Mouse (Mus musculus) lung, postnatal 0 days (tissue): ENCODE results near the gene Khdc1b.
"Not testable (repeated sequence)": the region's sequence is repeated elsewhere in the genome, so short reads cannot be mapped to it uniquely, and the experiment has no call there.

Source experiments
- CTCF ChIP-seq: IDR thresholded peaks from 2 replicates; pipeline ENCODE4 v1.5.1; 2016; ENCODE audit warnings: antibody characterized with exemption, mild to moderate bottlenecking
- EP300 ChIP-seq: IDR thresholded peaks from 2 replicates; pipeline ENCODE4 v1.6.1; 2016; ENCODE audit warnings: antibody characterized with exemption, mild to moderate bottlenecking, control low read depth

DNA sequence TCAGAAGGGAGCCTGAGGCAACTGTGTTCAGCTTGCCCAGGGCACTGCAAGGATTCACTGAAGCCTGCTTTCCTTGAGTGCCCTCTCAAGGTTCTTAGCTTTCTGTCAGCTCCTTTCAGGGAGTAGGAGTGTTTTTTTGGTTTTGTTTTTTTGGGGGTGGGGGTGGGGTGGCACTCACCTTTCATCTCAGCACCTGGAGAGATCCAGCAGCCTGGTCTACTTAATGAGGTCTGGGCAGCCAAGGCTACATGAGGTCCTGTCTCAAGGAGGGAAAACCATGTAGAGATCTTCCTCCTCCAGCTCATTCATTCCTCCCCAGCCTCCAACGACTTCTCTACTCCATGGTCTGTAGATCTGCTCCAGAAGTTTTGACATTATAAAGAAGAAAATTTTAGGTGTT, 15.3 kb upstream of the Khdc1b start, which contains the start of gene Khdc1c:
- TF ChIP-seq CTCF, EP300: not testable (repeated sequence)
